In the genomic region with DNA sequence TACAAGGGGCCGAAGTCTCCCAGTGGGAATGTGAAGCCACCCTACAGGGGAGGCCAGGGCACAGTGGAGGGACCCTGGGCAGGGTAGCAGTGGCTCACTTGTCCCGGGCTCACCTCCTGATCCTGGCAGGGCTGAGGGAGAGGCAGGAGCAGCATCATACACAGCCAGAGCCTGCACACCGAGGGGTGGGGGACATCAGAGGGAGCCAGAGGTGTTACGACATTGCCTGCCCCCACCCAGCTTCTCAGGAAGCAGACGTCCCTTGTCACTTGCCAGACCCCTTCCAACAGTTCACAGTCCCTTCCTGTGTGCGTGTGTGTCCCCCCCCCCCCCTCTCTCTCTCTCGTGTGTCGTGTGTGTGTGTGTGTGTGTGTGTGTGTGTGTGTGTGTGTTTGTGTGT, we compare ENCODE assay signal across 18 mouse cellular contexts. TPM values are rescaled to one million over a fixed set of nuclear protein-coding genes. Genes with fewer than 3 reads are reported as not detected.
A peak's percentile ranks its signal among the peaks of the same experiment; 100 is the strongest.
DNase-seq lines count a peak whose midpoint lies in the region; ATAC-seq and TF ChIP-seq lines count a peak whose summit lies in the region.
"Had no signal": no experiment of that assay in that cellular context is flagged by ENCODE, and none has a peak within 500 bp of the region (broad histone marks: within the 10 kb centered on the region; RNA-seq: fewer than 3 reads in every experiment).

No protein-coding gene starts in this region.

- no peaks in the 10 kb centered on the region for H3K79me2 ChIP-seq in myocyte (ENCODE audit: control insufficient read depth, insufficient read depth)

- no peak overlapping the region for H3K27ac ChIP-seq in heart, embryonic 13.5 days (replicated peaks)
- H3K27ac ChIP-seq in midbrain, embryonic 14.5 days (replicated peaks; ENCODE audit: low read depth, low read length) = no peak overlapping the region
- H3K27ac ChIP-seq: neural tube, embryonic 13.5 days had no signal

- peaks cover under 1% of the 10 kb centered on the region; the same call in 1 of the 2 replicates for H3K36me3 ChIP-seq in heart, embryonic 13.5 days
- H3K36me3 ChIP-seq in myocyte (ENCODE audit: control insufficient read depth, insufficient read depth) = no peaks in the 10 kb centered on the region
- no peaks in the 10 kb centered on the region for H3K36me3 ChIP-seq in midbrain, embryonic 14.5 days (ENCODE audit: control insufficient read depth, insufficient read depth, low read length)
- H3K36me3 ChIP-seq: neural tube, embryonic 13.5 days had no signal

- H3K9me3 ChIP-seq in heart, embryonic 13.5 days = no peaks in the 10 kb centered on the region
- H3K9me3 ChIP-seq in midbrain, embryonic 14.5 days (ENCODE audit: control insufficient read depth, low read length) = no peaks in the 10 kb centered on the region
- H3K9me3 ChIP-seq: neural tube, embryonic 13.5 days had no signal

- intact Hi-C loops in heart, postnatal 25 days (cut with DNase I) = no loop called here

- peaks cover 84% of the 10 kb centered on the region for H3K4me1 ChIP-seq in heart, embryonic 13.5 days
- H3K4me1 ChIP-seq in midbrain, embryonic 14.5 days (ENCODE audit: control insufficient read depth, insufficient read depth, low read length) = peaks cover 11% of the 10 kb centered on the region; the same call in 1 of the 2 replicates

- H3K9ac ChIP-seq in heart, embryonic 13.5 days = 0 out of 2 replicates have a peak overlapping the region, but pooled peaks have one; percentile 38
- no peak overlapping the region for H3K9ac ChIP-seq in midbrain, embryonic 14.5 days (replicated peaks; ENCODE audit: low read length)
- H3K9ac ChIP-seq: liver, postnatal 0 days; neural tube, embryonic 13.5 days had no signal

- no peak overlapping the region for H3K4me2 ChIP-seq in heart, embryonic 13.5 days
- H3K4me2 ChIP-seq in myocyte (ENCODE audit: low read depth) = no peak overlapping the region
- no peak overlapping the region for H3K4me2 ChIP-seq in midbrain, embryonic 14.5 days (ENCODE audit: low read length)
- H3K4me2 ChIP-seq: neural tube, embryonic 13.5 days had no signal

- no peak overlapping the region for H3ac ChIP-seq in myocyte (ENCODE audit: control insufficient read depth, insufficient read length)

- no peak for ATAC-seq in heart, embryonic 13.5 days (ENCODE audit: extremely low read depth, insufficient number of reproducible peaks, low FRiP score, low TSS enrichment)
- ATAC-seq in midbrain, embryonic 14.5 days (ENCODE audit: low FRiP score, low TSS enrichment) = no peak
- ATAC-seq: forebrain, embryonic 16.5 days; liver, postnatal 0 days had no signal

- TF ChIP-seq POLR2A in myocyte (IDR thresholded peaks at IDR 0.05; ENCODE audit: insufficient read length, low read depth) = no peak

- no peaks in the 10 kb centered on the region for H3K27me3 ChIP-seq in heart, embryonic 13.5 days (replicated peaks)
- H3K27me3 ChIP-seq in myocyte (ENCODE audit: control insufficient read depth, insufficient read depth, insufficient read length) = no peaks in the 10 kb centered on the region
- H3K27me3 ChIP-seq in midbrain, embryonic 14.5 days (ENCODE audit: control insufficient read depth, insufficient read depth, low read length) = no peaks in the 10 kb centered on the region
- H3K27me3 ChIP-seq: neural tube, embryonic 13.5 days had no signal

- WGBS in heart, embryonic 13.5 days = 42% methylated on average over 5 of the region's 8 CpGs
- 77% methylated on average over 5 of the region's 8 CpGs for WGBS in midbrain, embryonic 14.5 days

- peak; percentile 96 for DNase-seq in heart, adult 11 months
- DNase-seq in heart, postnatal 25 days (ENCODE audit: low spot score) = no peak
- peak; percentile 68 for DNase-seq in lung, postnatal 10 days
- no peak for DNase-seq in lung, postnatal 25 days (ENCODE audit: low spot score)
- no peak for DNase-seq in embryo, embryonic 10 days (ENCODE audit: low spot score)
- no peak for DNase-seq in midbrain, embryonic 14.5 days
- DNase-seq: cerebellum, postnatal 25 days; layer of hippocampus, postnatal 36 days; liver; liver, postnatal 0 days; right cerebral cortex, postnatal 25 days; thymus, postnatal 14 days had no signal

- no peak overlapping the region for H3K4me3 ChIP-seq in heart, embryonic 13.5 days
- H3K4me3 ChIP-seq in myocyte = no peak overlapping the region
- no peak overlapping the region for H3K4me3 ChIP-seq in midbrain, embryonic 14.5 days (replicated peaks; ENCODE audit: low read depth, low read length)
- H3K4me3 ChIP-seq: erythroblast, embryonic 14.5 days; neural tube, embryonic 13.5 days had no signal

TF ChIP-seq in myocyte, 11 proteins besides CTCF, POLR2A, EP300 and RAD21:
- TF ChIP-seq POLR2AphosphoS2 (IDR thresholded peaks at IDR 0.05; ENCODE audit: insufficient read length, low read depth) (peak; percentile 16), E2F4 (IDR thresholded peaks at IDR 0.05; ENCODE audit: insufficient read depth) (no peak)

RNA-seq across cellular contexts. Expression of a gene that starts 2.9 kb away (rescaled TPM):
- 10 to 100 TPM; 52.6 to 64.6 TPM for total RNA-seq in heart, postnatal 25 days (2021)
- 4.8 and 7.3 TPM in 2 replicates for polyA plus RNA-seq in heart, embryonic 13.5 days (2015; fragmentation: Nextera tagmentation; extraction: Ambion mirVana)
- polyA plus RNA-seq in myocyte (2012; fragmentation: generic; extraction: Trizol) = 4.6 TPM
- 0.80 and 1.1 TPM in 2 replicates for polyA plus RNA-seq in midbrain, embryonic 14.5 days (2014; fragmentation: Nextera tagmentation; extraction: Ambion mirVana)
- total RNA-seq: megakaryocyte-erythroid progenitor cell, adult 5-6 weeks had no signal

RNA-seq across cellular contexts. Expression of a gene that starts 26.3 kb away (rescaled TPM):
- 100 to 1,000 TPM; 128 to 152 TPM for total RNA-seq in heart, postnatal 25 days (2021)
- polyA plus RNA-seq in heart, embryonic 13.5 days (2015; fragmentation: Nextera tagmentation; extraction: Ambion mirVana) = 36.0 and 36.2 TPM in 2 replicates
- polyA plus RNA-seq in myocyte (2012; fragmentation: generic; extraction: Trizol) = 51.6 TPM
- polyA plus RNA-seq in midbrain, embryonic 14.5 days (2014; fragmentation: Nextera tagmentation; extraction: Ambion mirVana) = 44.1 and 65.7 TPM in 2 replicates

RNA-seq across cellular contexts. Expression of a gene that starts 54.5 kb away (rescaled TPM):
- total RNA-seq in heart, postnatal 25 days (2021) = 10 to 100 TPM; 52.1 to 60.8 TPM
- 61.1 and 68.7 TPM in 2 replicates for polyA plus RNA-seq in heart, embryonic 13.5 days (2015; fragmentation: Nextera tagmentation; extraction: Ambion mirVana)
- 219 TPM for polyA plus RNA-seq in myocyte (2012; fragmentation: generic; extraction: Trizol)
- polyA plus RNA-seq in midbrain, embryonic 14.5 days (2014; fragmentation: Nextera tagmentation; extraction: Ambion mirVana) = 6.1 and 10.9 TPM in 2 replicates

Comparison
In these comparisons a context has a peak if more than half of its experiments do, and no peak if none do; other contexts are left out.
1. DNase-seq: peak in heart, adult 11 months (single experiment) and lung, postnatal 10 days (single experiment); none in heart, postnatal 25 days (single experiment), lung, postnatal 25 days (single experiment), embryo, embryonic 10 days (single experiment) and midbrain, embryonic 14.5 days (single experiment).